Mouse (Mus musculus) limb, embryonic 11.5 days (tissue): ENCODE results near the gene Oas1h. TPM values are rescaled to one million over a fixed set of nuclear protein-coding genes. Genes with fewer than 3 reads are reported as not detected.
"Not testable (repeated sequence)": the region's sequence is repeated elsewhere in the genome, so short reads cannot be mapped to it uniquely, and the experiment has no call there.

Experiments
- ATAC-seq: fragments of 200-750 bp; cut with Nextera tagmentation; 2 replicates; pipeline ENCODE4 v1.8.0; 2017; ENCODE audit warnings: low read depth; ENCODE audit not compliant: insufficient number of reproducible peaks, low FRiP score, low TSS enrichment
- DNase-seq: peaks from one replicate; pipeline ENCODE4 v3.0.0-alpha.2; 2015; ENCODE audit warnings: low spot score
- H3K27ac ChIP-seq: fragments of 300-500 bp; sonication (generic); replicated peaks from 2 replicates; pipeline ENCODE4 v1.5.1; 2014; ENCODE audit warnings: low read depth, mild to moderate bottlenecking, low read length
- H3K27me3 ChIP-seq: fragments of 300-500 bp; sonication (generic); 2 replicates; pipeline ENCODE4 v1.6.1; 2014; ENCODE audit warnings: mild to moderate bottlenecking, low read length, mixed read lengths; ENCODE audit not compliant: control insufficient read depth, insufficient read depth
- H3K36me3 ChIP-seq: fragments of 300-500 bp; sonication (generic); 2 replicates; pipeline ENCODE4 v1.6.1; 2014; ENCODE audit warnings: mild to moderate bottlenecking, low read length, moderate library complexity, mixed read lengths; ENCODE audit not compliant: control insufficient read depth, insufficient read depth
- H3K4me1 ChIP-seq: fragments of 300-500 bp; sonication (generic); 2 replicates; pipeline ENCODE4 v1.6.1; 2014; ENCODE audit warnings: low read length, mixed read lengths; ENCODE audit not compliant: control insufficient read depth, insufficient read depth
- H3K4me2 ChIP-seq: fragments of 300-500 bp; sonication (generic); 2 replicates; pipeline ENCODE4 v1.6.1; 2014; ENCODE audit warnings: low read depth, mild to moderate bottlenecking, moderate library complexity; ENCODE audit not compliant: severe bottlenecking
- H3K4me3 ChIP-seq: fragments of 300-500 bp; sonication (generic); 2 replicates; pipeline ENCODE4 v1.5.1; 2014; ENCODE audit warnings: low read depth, low read length
- H3K9ac ChIP-seq: fragments of 300-500 bp; sonication (generic); 2 replicates; pipeline ENCODE4 v1.6.1; 2014; ENCODE audit warnings: mild to moderate bottlenecking, low read length
- H3K9me3 ChIP-seq: fragments of 300-500 bp; sonication (generic); 2 replicates; pipeline ENCODE4 v1.6.1; 2016; ENCODE audit warnings: low read length; ENCODE audit not compliant: control insufficient read depth
- WGBS: fragments of 180-500 bp; shearing (Covaris S2); extraction: QIAGEN DNeasy Blood & Tissue Kit; methylation state at CpG from one replicate; pipeline ENCODE4 v1.1.7; 2014; 5-methylcytosine and 5-hydroxymethylcytosine counted together
- polyA plus RNA-seq: library from polyadenylated mRNA; unstranded; fragments of >200 nt; fragmentation: Nextera tagmentation; extraction: Ambion mirVana; gene quantifications from 2 replicates; pipeline ENCODE4 v1.2.1, GENCODE M21; 2014

Gene Oas1h
- polyA plus RNA-seq, 1 experiment from 2014 or later = not detected

DNA sequence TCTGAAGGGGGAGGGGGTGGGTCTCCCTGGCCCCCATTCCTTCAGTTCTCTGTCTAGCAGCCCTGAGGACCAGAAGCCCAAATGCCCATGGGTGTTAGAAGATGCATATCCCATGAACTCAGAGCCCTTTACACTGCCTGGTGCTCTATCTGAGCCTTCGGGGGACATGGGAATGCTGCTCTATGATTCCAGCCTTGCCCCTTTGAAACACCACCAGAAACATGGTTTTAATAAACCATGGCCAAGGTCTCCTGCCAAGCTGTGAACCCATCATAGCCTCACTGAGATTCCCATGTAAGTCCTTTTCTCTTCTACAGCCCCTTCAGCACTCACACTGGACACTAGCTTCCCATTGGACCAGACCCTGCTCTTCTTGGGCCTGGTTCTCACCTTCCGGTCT is 28.8 kb downstream of the Oas1h start:
- no peak overlapping the region for H3K4me3 ChIP-seq
- no peaks in the 10 kb centered on the region for H3K9me3 ChIP-seq
- H3K4me1 ChIP-seq = no peaks in the 10 kb centered on the region
- no peak overlapping the region for H3K9ac ChIP-seq
- ATAC-seq (no peak), DNase-seq (no peak)
- no peak overlapping the region for H3K27ac ChIP-seq
- H3K36me3 ChIP-seq = no peaks in the 10 kb centered on the region
- no peaks in the 10 kb centered on the region for H3K27me3 ChIP-seq
- 68% methylated on average over 2 of the region's 2 CpGs for WGBS
- H3K4me2 ChIP-seq = no peak overlapping the region

DNA sequence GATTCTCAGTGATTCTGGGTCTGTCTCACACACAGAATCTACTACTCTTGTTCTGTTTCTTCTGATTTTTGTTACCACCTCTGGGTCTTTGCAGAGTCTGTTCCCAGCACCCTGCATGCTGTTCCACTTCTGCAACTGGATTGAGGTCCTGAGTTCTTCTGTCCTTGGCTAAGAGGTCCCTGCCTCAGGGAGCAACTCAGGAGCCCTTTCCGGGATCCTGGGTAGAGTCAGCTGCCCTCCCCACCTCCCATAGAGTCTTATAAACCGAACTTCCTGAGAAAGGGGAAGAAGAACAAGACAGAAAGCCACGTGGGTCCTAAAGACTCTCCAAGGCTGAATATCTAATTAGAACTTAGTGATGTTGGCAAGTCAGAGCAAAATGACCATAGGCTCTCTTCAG is 29.8 kb downstream of the Oas1h start:
- no peak overlapping the region for H3K4me3 ChIP-seq
- no peak overlapping the region for H3K27ac ChIP-seq
- no peaks in the 10 kb centered on the region for H3K36me3 ChIP-seq
- no peak overlapping the region for H3K4me2 ChIP-seq
- ATAC-seq = no peak
- WGBS = 52% methylated on average over 3 of the region's 3 CpGs
- DNase-seq = no peak
- no peaks in the 10 kb centered on the region for H3K27me3 ChIP-seq
- H3K9me3 ChIP-seq = no peaks in the 10 kb centered on the region
- H3K9ac ChIP-seq = no peak overlapping the region
- no peaks in the 10 kb centered on the region for H3K4me1 ChIP-seq

DNA sequence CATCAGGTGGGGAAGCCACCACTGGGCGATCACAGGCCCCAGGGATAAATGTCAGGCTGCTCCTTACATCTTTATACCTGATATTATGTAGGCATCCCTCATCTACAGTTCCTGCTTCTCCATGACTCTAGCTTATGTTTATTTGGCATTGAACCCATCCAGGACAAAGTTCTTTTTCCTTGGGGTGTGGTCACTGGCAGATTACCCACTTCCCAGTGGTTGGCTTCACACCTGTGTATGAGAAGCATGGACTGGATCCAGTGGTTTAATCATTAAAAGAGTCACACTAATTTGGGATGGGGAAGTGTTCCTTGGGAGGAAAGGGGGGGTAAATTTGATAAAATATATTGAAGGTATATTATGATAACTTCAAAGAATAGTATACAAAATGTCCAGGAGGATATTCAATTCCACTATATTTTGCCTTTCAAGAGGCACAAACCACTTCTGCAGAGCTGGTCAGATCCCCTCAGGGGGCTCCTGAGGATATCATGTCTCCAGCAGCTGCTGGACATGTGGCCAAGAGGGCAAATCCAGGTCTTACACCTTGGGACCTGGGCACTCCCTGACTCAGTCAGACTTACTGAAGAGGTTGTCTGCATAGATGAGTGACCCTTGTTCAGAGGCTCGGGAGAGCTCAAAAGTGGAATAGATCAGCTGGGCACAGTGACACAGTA is 30.5 kb downstream of the Oas1h start:
- ATAC-seq, H3K27me3 ChIP-seq, H3K9ac ChIP-seq, H3K4me3 ChIP-seq, H3K27ac ChIP-seq, H3K36me3 ChIP-seq, H3K4me1 ChIP-seq, H3K4me2 ChIP-seq, H3K9me3 ChIP-seq, DNase-seq: not testable (repeated sequence)
- 67% methylated on average over 2 of the region's 2 CpGs for WGBS

DNA sequence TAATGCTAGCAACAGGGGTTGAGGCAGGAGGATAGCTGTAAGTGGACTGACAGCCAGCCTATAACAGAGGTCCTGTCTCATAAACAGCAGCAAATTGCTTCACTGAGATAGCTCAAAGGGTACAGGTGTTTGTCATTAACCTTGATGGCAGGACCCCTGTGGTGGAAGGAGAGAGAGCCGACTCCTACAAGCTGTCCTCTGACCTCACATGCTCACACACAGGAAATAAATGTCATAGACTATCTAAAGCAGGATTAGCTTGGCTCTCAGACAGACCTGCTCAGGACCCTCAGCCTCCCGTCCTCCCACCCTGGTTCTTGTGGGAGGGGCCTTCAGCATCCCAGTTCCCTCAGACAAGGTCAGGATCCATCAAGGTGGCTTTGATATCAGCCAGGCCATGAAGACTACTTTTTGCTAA is 31.0 kb downstream of the Oas1h start:
- no peaks in the 10 kb centered on the region for H3K36me3 ChIP-seq
- H3K4me3 ChIP-seq = no peak overlapping the region
- H3K9ac ChIP-seq = no peak overlapping the region
- H3K4me2 ChIP-seq = no peak overlapping the region
- H3K27ac ChIP-seq = no peak overlapping the region
- DNase-seq (no peak), ATAC-seq (no peak)
- no peaks in the 10 kb centered on the region for H3K27me3 ChIP-seq
- no peaks in the 10 kb centered on the region for H3K9me3 ChIP-seq
- no peaks in the 10 kb centered on the region for H3K4me1 ChIP-seq
- 17% methylated on average over 2 of the region's 2 CpGs for WGBS

DNA sequence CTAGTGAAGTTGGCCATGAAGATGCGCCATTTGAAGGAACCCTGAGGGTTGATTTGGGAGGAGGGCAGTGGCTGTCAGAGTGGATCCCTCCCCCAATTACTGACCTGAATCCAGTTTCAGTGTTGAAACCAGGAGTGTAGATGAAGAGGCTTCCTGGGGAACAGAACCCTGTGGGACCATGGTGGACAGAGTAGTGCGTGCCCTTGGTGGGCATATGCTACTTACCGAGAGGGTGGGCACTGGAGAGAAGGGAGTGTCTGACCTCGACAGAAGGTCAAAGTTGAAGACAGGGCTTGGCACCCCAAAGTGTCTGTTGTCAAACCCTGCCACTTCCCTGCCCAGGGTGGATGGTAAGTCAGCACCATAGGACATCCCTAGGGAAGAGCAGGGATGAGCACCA is 32.6 kb downstream of the Oas1h start:
- not testable (repeated sequence) for H3K27ac ChIP-seq, DNase-seq, H3K4me1 ChIP-seq, H3K4me2 ChIP-seq, H3K36me3 ChIP-seq, H3K27me3 ChIP-seq, H3K9ac ChIP-seq, ATAC-seq, H3K9me3 ChIP-seq, H3K4me3 ChIP-seq
- 94% methylated on average over 4 of the region's 4 CpGs for WGBS

DNA sequence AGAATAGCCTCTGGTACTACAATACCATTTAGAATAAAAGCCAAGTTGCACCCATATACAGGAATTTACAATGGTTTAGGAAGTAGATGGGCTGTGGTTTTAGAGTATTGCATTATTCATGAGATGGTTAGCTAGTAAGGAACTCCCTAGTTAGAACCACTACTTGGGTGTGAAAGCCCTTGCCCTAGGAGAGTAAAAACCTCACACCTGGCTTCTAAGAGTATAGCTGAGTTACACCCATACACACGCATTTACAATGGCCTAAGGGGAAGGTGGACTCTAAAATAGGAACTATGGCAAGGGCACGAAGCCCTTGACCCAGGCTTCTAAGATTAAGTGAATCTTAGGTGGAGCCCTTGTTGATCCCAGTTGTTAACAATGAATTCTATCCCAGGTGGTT is 33.5 kb downstream of the Oas1h start:
- not testable (repeated sequence) for H3K4me2 ChIP-seq, H3K4me1 ChIP-seq, ATAC-seq, DNase-seq, H3K9me3 ChIP-seq, H3K9ac ChIP-seq, H3K36me3 ChIP-seq, H3K27ac ChIP-seq, H3K4me3 ChIP-seq, H3K27me3 ChIP-seq
- WGBS = 75% methylated on average over 2 of the region's 2 CpGs

DNA sequence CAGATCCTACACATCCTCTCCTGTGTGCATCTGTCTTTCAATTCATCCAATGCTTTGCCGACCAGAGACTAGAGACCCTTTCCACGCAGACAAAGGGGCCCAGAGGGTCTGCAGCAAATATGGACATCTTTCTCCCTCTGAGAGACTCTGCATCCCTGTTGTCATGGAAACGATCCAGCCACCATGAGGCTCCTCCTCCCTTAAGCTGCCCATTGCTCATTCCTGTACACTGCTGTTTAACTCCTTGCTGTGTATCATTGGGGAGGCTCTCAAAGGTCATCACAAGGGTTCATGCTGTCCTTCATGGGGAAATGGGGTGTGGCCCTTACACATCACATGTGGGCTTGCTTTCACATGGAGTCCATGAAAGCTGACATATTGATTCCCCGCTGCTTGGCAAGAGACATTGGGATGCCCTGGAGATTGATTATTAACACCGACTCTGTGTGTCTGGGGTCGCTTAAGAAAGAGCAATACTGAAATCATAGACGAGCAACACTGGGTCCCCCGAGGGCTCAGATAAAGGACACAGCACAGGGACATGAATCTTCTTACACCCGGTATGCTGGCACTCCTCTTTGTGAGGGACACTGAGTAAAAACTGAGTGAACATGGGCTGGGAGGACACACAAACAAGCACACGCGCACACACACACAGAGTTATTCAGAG is 34.1 kb downstream of the Oas1h start:
- Histone ChIP-seq H3K27me3 (no peaks in the 10 kb centered on the region), H3K4me2 (no peak overlapping the region), H3K36me3 (no peaks in the 10 kb centered on the region), H3K9ac (no peak overlapping the region), H3K27ac (no peak overlapping the region), H3K4me3 (no peak overlapping the region), H3K4me1 (no peaks in the 10 kb centered on the region), H3K9me3 (no peaks in the 10 kb centered on the region)
- 92% methylated on average over 11 of the region's 11 CpGs for WGBS
- DNase-seq (no peak), ATAC-seq (no peak)

DNA sequence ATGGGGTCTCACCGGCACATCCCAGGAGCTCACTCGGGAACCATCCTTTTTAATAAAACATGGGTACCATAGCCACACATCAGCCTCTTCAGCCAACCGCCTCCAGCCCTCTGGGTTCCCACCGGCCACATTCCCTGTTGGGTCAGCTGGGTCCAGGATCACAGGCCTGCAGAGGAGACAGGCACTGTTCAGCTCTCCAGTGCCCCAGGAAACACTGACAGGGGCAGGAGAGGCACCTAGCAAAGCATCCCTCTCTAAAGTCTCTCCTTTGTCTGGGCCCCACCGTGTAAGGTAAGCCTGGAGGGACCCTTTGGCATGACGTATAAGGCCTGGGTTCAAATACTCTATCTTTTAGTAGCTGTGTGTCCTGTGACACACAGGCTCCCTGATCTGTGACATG is 37.1 kb downstream of the Oas1h start:
- Histone ChIP-seq H3K4me2 (no peak overlapping the region), H3K36me3 (no peaks in the 10 kb centered on the region)
- 90% methylated on average over 6 of the region's 6 CpGs for WGBS

DNA sequence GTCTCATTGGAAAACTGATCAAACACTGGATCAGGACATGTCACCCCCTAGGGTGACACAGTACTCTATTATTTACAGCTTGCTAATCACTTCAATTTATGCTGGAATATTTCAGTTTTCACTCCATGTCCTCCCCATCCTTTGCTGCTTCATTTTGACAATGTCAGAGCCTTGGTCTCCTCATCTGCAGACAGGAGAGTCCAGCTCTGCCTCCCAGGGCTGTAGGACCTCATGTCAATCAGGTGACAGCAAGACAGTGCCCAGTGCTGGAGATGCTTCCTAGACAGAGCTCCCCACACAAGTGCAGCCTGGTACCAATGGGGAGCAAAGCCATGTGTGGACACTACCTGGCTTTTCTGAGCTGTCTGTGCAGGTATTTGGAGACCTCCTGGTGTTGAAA is 37.5 kb downstream of the Oas1h start:
- no peak overlapping the region for H3K27ac ChIP-seq
- no peaks in the 10 kb centered on the region for H3K36me3 ChIP-seq
- no peaks in the 10 kb centered on the region for H3K27me3 ChIP-seq
- no peaks in the 10 kb centered on the region for H3K4me1 ChIP-seq
- H3K4me2 ChIP-seq = no peak overlapping the region
- H3K9me3 ChIP-seq = no peaks in the 10 kb centered on the region
- H3K4me3 ChIP-seq = no peak overlapping the region
- DNase-seq (no peak), ATAC-seq (no peak)
- no peak overlapping the region for H3K9ac ChIP-seq

More for the DNA sequence above, 37.1 kb downstream of the Oas1h start:
- H3K9me3 ChIP-seq = no peaks in the 10 kb centered on the region
- H3K4me1 ChIP-seq = no peaks in the 10 kb centered on the region
- H3K9ac ChIP-seq = no peak overlapping the region
- no peak overlapping the region for H3K4me3 ChIP-seq
- ATAC-seq (no peak), DNase-seq (no peak)
- no peaks in the 10 kb centered on the region for H3K27me3 ChIP-seq
- H3K27ac ChIP-seq = no peak overlapping the region
